Mouse (Mus musculus) heart, embryonic 13.5 days (tissue): ENCODE results near the gene Narf. TPM values are rescaled to one million over a fixed set of nuclear protein-coding genes. Genes with fewer than 3 reads are reported as not detected.

Experiments used
- ATAC-seq: fragments of 200-750 bp; cut with Nextera tagmentation; 2 replicates; pipeline ENCODE4 v1.8.0; 2017; ENCODE audit warnings: moderate TSS enrichment; ENCODE audit not compliant: insufficient number of reproducible peaks, low FRiP score, low TSS enrichment; ENCODE audit errors: extremely low read depth
- H3K27ac ChIP-seq: fragments of 300-500 bp; sonication (generic); replicated peaks from 2 replicates; pipeline ENCODE4 v1.5.1; 2015; ENCODE audit warnings: moderate library complexity, mild to moderate bottlenecking, inconsistent platforms
- H3K27me3 ChIP-seq: fragments of 300-500 bp; sonication (generic); replicated peaks from 2 replicates; pipeline ENCODE4 v1.6.1; 2015; ENCODE audit warnings: mild to moderate bottlenecking, inconsistent platforms
- H3K36me3 ChIP-seq: fragments of 300-500 bp; sonication (generic); 2 replicates; pipeline ENCODE4 v1.6.1; 2015; ENCODE audit warnings: mild to moderate bottlenecking, inconsistent platforms
- H3K4me1 ChIP-seq: fragments of 300-500 bp; sonication (generic); 2 replicates; pipeline ENCODE4 v1.6.1; 2015; ENCODE audit warnings: inconsistent platforms
- H3K4me2 ChIP-seq: fragments of 300-500 bp; sonication (generic); 2 replicates; pipeline ENCODE4 v1.6.1; 2015; ENCODE audit warnings: inconsistent platforms, mild to moderate bottlenecking, moderate library complexity
- H3K4me3 ChIP-seq: fragments of 300-500 bp; sonication (generic); 2 replicates; pipeline ENCODE4 v1.5.1; 2015; ENCODE audit warnings: moderate library complexity, mild to moderate bottlenecking, inconsistent platforms
- H3K9ac ChIP-seq: fragments of 300-500 bp; sonication (generic); 2 replicates; pipeline ENCODE4 v1.6.1; 2015; ENCODE audit warnings: inconsistent platforms, mild to moderate bottlenecking, moderate library complexity
- H3K9me3 ChIP-seq: fragments of 300-500 bp; sonication (generic); 2 replicates; pipeline ENCODE4 v1.6.1; 2016; ENCODE audit warnings: inconsistent platforms
- WGBS: fragments of 180-500 bp; shearing (Covaris S2); methylation state at CpG from one replicate; pipeline ENCODE4 v1.1.7; 2015; ENCODE audit warnings: mixed read lengths; 5-methylcytosine and 5-hydroxymethylcytosine counted together
- polyA plus RNA-seq: library from polyadenylated mRNA; unstranded; fragments of >200 nt; fragmentation: Nextera tagmentation; extraction: Ambion mirVana; gene quantifications from 2 replicates; pipeline ENCODE4 v1.2.1, GENCODE M21; 2015

Gene Narf
- polyA plus RNA-seq, 1 experiment from 2014 or later: 46.1 TPM

- no peak for ATAC-seq
- no peaks in the 10 kb centered on the region for H3K27me3 ChIP-seq
- no peak overlapping the region for H3K9ac ChIP-seq
- no peak overlapping the region for H3K4me2 ChIP-seq
- no peak overlapping the region for H3K4me3 ChIP-seq
- no peaks in the 10 kb centered on the region for H3K9me3 ChIP-seq
- H3K4me1 ChIP-seq: peaks cover 18% of the 10 kb centered on the region
- H3K27ac ChIP-seq: no peak overlapping the region
- H3K36me3 ChIP-seq: peaks cover 92% of the 10 kb centered on the region
- WGBS: 84% methylated on average over 11 of the region's 11 CpGs
Measured at GRCm38 (mm10) chr11:121219776-121220175, 17.3 kb upstream of the Narf start.

- 82% methylated on average over 5 of the region's 5 CpGs for WGBS
Measured at GRCm38 (mm10) chr11:121220771-121221170, 16.3 kb upstream of the Narf start.

GRCm38 (mm10) chr11:121221321-121222010 is 15.6 kb upstream of the Narf start:
- H3K36me3 ChIP-seq: peaks cover 96% of the 10 kb centered on the region
- H3K4me2 ChIP-seq: no peak overlapping the region
- H3K27ac ChIP-seq: 0 out of 2 replicates have a peak overlapping the region, but pooled peaks have one; percentile 13
- WGBS: 74% methylated on average over 6 of the region's 6 CpGs
- H3K27me3 ChIP-seq: no peaks in the 10 kb centered on the region
- peaks cover 18% of the 10 kb centered on the region for H3K4me1 ChIP-seq
- no peak for ATAC-seq
- no peak overlapping the region for H3K4me3 ChIP-seq
- no peak overlapping the region for H3K9ac ChIP-seq
- no peaks in the 10 kb centered on the region for H3K9me3 ChIP-seq

More at GRCm38 (mm10) chr11:121220771-121221170, 16.3 kb upstream of the Narf start:
- Histone ChIP-seq H3K9ac (no peak overlapping the region), H3K27me3 (no peaks in the 10 kb centered on the region), H3K4me3 (no peak overlapping the region), H3K4me2 (no peak overlapping the region), H3K4me1 (peaks cover 18% of the 10 kb centered on the region), H3K9me3 (no peaks in the 10 kb centered on the region), H3K36me3 (peaks cover 96% of the 10 kb centered on the region), H3K27ac (no peak overlapping the region)
- no peak for ATAC-seq

- Histone ChIP-seq H3K27me3 (no peaks in the 10 kb centered on the region), H3K4me2 (peak overlapping the region; percentile 89), H3K4me1 (peaks cover 41% of the 10 kb centered on the region), H3K9me3 (no peaks in the 10 kb centered on the region), H3K27ac (peak overlapping the region; percentile 83), H3K36me3 (peaks cover 41% of the 10 kb centered on the region), H3K4me3 (peak overlapping the region; percentile 72), H3K9ac (peak overlapping the region; percentile 87)
- WGBS: 21% methylated on average over 21 of the region's 21 CpGs
- ATAC-seq: no peak
Measured at GRCm38 (mm10) chr11:121228129-121229017, 8.7 kb upstream of the Narf start.

GRCm38 (mm10) chr11:121229018-121229439 is 8.0 kb upstream of the Narf start, which contains the start of gene Cybc1:
Gene Cybc1, minus strand, starts transcription at chr11:121229322.
- peaks cover 34% of the 10 kb centered on the region for H3K36me3 ChIP-seq
- ATAC-seq: peak; percentile 71
- no peaks in the 10 kb centered on the region for H3K9me3 ChIP-seq
- peak within 1 kb of the TSS; percentile 89 for H3K4me2 ChIP-seq
- peak within 1 kb of the TSS; percentile 72 for H3K4me3 ChIP-seq
- H3K27me3 ChIP-seq: no peaks in the 10 kb centered on the region
- WGBS: under 1% methylated on average over 23 of the region's 23 CpGs
- peak within 1 kb of the TSS; percentile 83 for H3K27ac ChIP-seq
- H3K9ac ChIP-seq: peak within 1 kb of the TSS; percentile 87
- peaks cover 41% of the 10 kb centered on the region for H3K4me1 ChIP-seq

- WGBS: 75% methylated on average over 4 of the region's 4 CpGs
- H3K9ac ChIP-seq: no peak overlapping the region; the same call in 1 of the 2 replicates
- H3K27me3 ChIP-seq: no peaks in the 10 kb centered on the region
- no peaks in the 10 kb centered on the region for H3K9me3 ChIP-seq
- ATAC-seq: no peak
- no peak overlapping the region for H3K4me2 ChIP-seq
- peaks cover 46% of the 10 kb centered on the region for H3K4me1 ChIP-seq
- H3K27ac ChIP-seq: peak overlapping the region; percentile 75
- no peak overlapping the region for H3K4me3 ChIP-seq
- peaks cover 13% of the 10 kb centered on the region for H3K36me3 ChIP-seq
Measured at GRCm38 (mm10) chr11:121231191-121231590, 5.9 kb upstream of the Narf start.

- Histone ChIP-seq H3K4me1 (peaks cover 47% of the 10 kb centered on the region), H3K27me3 (no peaks in the 10 kb centered on the region), H3K36me3 (peaks cover 7% of the 10 kb centered on the region), H3K9ac (peak overlapping the region; percentile 34), H3K27ac (peak overlapping the region; percentile 75), H3K4me2 (no peak overlapping the region), H3K9me3 (no peaks in the 10 kb centered on the region), H3K4me3 (no peak overlapping the region)
- 25% methylated on average over 4 of the region's 4 CpGs for WGBS
- ATAC-seq: no peak
Measured at GRCm38 (mm10) chr11:121231628-121232291, 5.3 kb upstream of the Narf start.

- H3K9me3 ChIP-seq: no peaks in the 10 kb centered on the region
- peaks cover 40% of the 10 kb centered on the region for H3K4me1 ChIP-seq
- H3K36me3 ChIP-seq: no peaks in the 10 kb centered on the region
- 28% methylated on average over 4 of the region's 4 CpGs for WGBS
- H3K9ac ChIP-seq: peak overlapping the region; percentile 55; the same call in 1 of the 2 replicates
- 0 out of 2 replicates have a peak overlapping the region, but pooled peaks have one; percentile 0 for H3K4me2 ChIP-seq
- H3K4me3 ChIP-seq: no peak overlapping the region
- no peak for ATAC-seq
- H3K27ac ChIP-seq: peak overlapping the region; percentile 43
- no peaks in the 10 kb centered on the region for H3K27me3 ChIP-seq
Measured at GRCm38 (mm10) chr11:121232706-121233105, 4.3 kb upstream of the Narf start.

- WGBS: 26% methylated on average over 9 of the region's 9 CpGs
Measured at GRCm38 (mm10) chr11:121235475-121236238, 1.4 kb upstream of the Narf start.

GRCm38 (mm10) chr11:121237345-121238128 is 484 bp downstream of the Narf start:
- peak; percentile 15; the same call in 1 of the 2 replicates for ATAC-seq
- peak overlapping the region; percentile 74 for H3K4me2 ChIP-seq
- 4% methylated on average over 28 of the region's 28 CpGs for WGBS

More at GRCm38 (mm10) chr11:121235475-121236238, 1.4 kb upstream of the Narf start:
- Histone ChIP-seq H3K4me2 (peak overlapping the region; percentile 74), H3K27me3 (no peaks in the 10 kb centered on the region), H3K9ac (no peak overlapping the region), H3K27ac (peak overlapping the region; percentile 99), H3K36me3 (peaks cover 12% of the 10 kb centered on the region; the same call in 1 of the 2 replicates), H3K4me3 (peak overlapping the region; percentile 88), H3K4me1 (peaks cover 49% of the 10 kb centered on the region), H3K9me3 (no peaks in the 10 kb centered on the region)
- ATAC-seq: no peak

More at GRCm38 (mm10) chr11:121237345-121238128, 484 bp downstream of the Narf start:
- Histone ChIP-seq H3K9ac (peak overlapping the region; percentile 91), H3K27ac (peak overlapping the region; percentile 99), H3K27me3 (no peaks in the 10 kb centered on the region), H3K4me1 (peaks cover 39% of the 10 kb centered on the region), H3K4me3 (peak overlapping the region; percentile 88), H3K36me3 (peaks cover 31% of the 10 kb centered on the region), H3K9me3 (no peaks in the 10 kb centered on the region)
